Mouse (Mus musculus) neural tube, embryonic 13.5 days (tissue): ENCODE measurements around the gene B4galt4. TPM values are rescaled to one million over a fixed set of nuclear protein-coding genes. Genes with fewer than 3 reads are reported as not detected.

Experiments used
- polyA plus RNA-seq: library from polyadenylated mRNA; unstranded; fragments of >200 nt; fragmentation: Nextera tagmentation; extraction: Ambion mirVana; gene quantifications from 2 replicates; pipeline ENCODE4 v1.2.1, GENCODE M21; 2015

The B4galt4 gene
- polyA plus RNA-seq, 1 experiment from 2014 or later, result 28.5 TPM

Other genes with a start within 250 kb of the B4galt4 start
- 39.6 and 39.9 TPM in 2 replicates for gene Timmdc1, start 219.6 kb upstream of the B4galt4 start, polyA plus RNA-seq
- gene Poglut1, start 192.0 kb upstream of the B4galt4 start, polyA plus RNA-seq, result 63.3 and 73.7 TPM in 2 replicates
- 43.9 and 57.8 TPM in 2 replicates for gene Tmem39a, start 183.6 kb upstream of the B4galt4 start, polyA plus RNA-seq
- gene Arhgap31, start 29.0 kb upstream of the B4galt4 start, polyA plus RNA-seq, result 5.8 and 7.0 TPM in 2 replicates
- 0.20 and 0.41 TPM in 2 replicates for gene Upk1b, start 58.1 kb downstream of the B4galt4 start, polyA plus RNA-seq
- not detected in 2 replicates for gene 4930435E12Rik, start 86.5 kb downstream of the B4galt4 start, polyA plus RNA-seq
- 4.3 and 5.5 TPM in 2 replicates for gene Igsf11, start 150.4 kb downstream of the B4galt4 start, polyA plus RNA-seq